Mouse (Mus musculus) urinary bladder, postnatal 4 days (tissue): ENCODE data around the gene Clec3b.

Experiments
- DNase-seq, 2 experiments: peaks; one replicate each; pipeline ENCODE4 v3.0.0; 2021 to 2022; ENCODE audit warnings: low spot score in 2 of 2

Clec3b gene

GRCm38 (mm10) chr9:123150241-123151020 lies at the start of gene Clec3b:
Gene Clec3b (plus strand): TSS chr9:123150946.
- DNase-seq, result peak; percentile 62 to 67

GRCm38 (mm10) chr9:123103425-123103824 lies 47.3 kb upstream of the Clec3b start:
- no peak for DNase-seq

- DNase-seq, result no peak
These were observed 46.4 kb upstream of the Clec3b start for GRCm38 (mm10) chr9:123104362-123104761.

GRCm38 (mm10) chr9:123107186-123107585 lies 43.6 kb upstream of the Clec3b start:
- no peak for DNase-seq

GRCm38 (mm10) chr9:123109188-123109587 lies 41.6 kb upstream of the Clec3b start:
- no peak for DNase-seq

GRCm38 (mm10) chr9:123111751-123112221 lies 39.0 kb upstream of the Clec3b start:
- no peak for DNase-seq

GRCm38 (mm10) chr9:123112805-123113521 lies 37.8 kb upstream of the Clec3b start, which contains the start of the genes Zdhhc3 and Exosc7:
Gene Zdhhc3 (minus strand): TSS chr9:123113205.
Gene Exosc7 (plus strand): TSS chr9:123113215.
- peak; percentile 84 to 85 for DNase-seq

- no peak for DNase-seq
These were observed 36.8 kb upstream of the Clec3b start for GRCm38 (mm10) chr9:123113931-123114330.

GRCm38 (mm10) chr9:123115566-123115965 lies 35.2 kb upstream of the Clec3b start:
- DNase-seq, result no peak

GRCm38 (mm10) chr9:123123017-123123416 lies 27.7 kb upstream of the Clec3b start:
- DNase-seq, result no peak

- DNase-seq, result no peak
These were observed 27.0 kb upstream of the Clec3b start for GRCm38 (mm10) chr9:123123571-123124412.

- no peak for DNase-seq
These were observed 26.2 kb upstream of the Clec3b start for GRCm38 (mm10) chr9:123124413-123124981.

GRCm38 (mm10) chr9:123127663-123128062 lies 23.1 kb upstream of the Clec3b start:
- no peak for DNase-seq

- DNase-seq, result no peak
These were observed 17.8 kb upstream of the Clec3b start for GRCm38 (mm10) chr9:123132994-123133393.

GRCm38 (mm10) chr9:123136953-123137682 lies 13.6 kb upstream of the Clec3b start:
- no peak for DNase-seq

GRCm38 (mm10) chr9:123138891-123139474 lies 11.8 kb upstream of the Clec3b start:
- DNase-seq, result peak; percentile 77 to 79

GRCm38 (mm10) chr9:123139887-123140614 lies 10.7 kb upstream of the Clec3b start:
- DNase-seq, result no peak

GRCm38 (mm10) chr9:123148430-123148829 lies 2.3 kb upstream of the Clec3b start:
- peak in 1 of 2 experiments; percentile 33 for DNase-seq

GRCm38 (mm10) chr9:123151561-123151960 lies 815 bp downstream of the Clec3b start:
- no peak for DNase-seq

GRCm38 (mm10) chr9:123152026-123152425 lies 1.3 kb downstream of the Clec3b start:
- no peak for DNase-seq
